Mouse (Mus musculus) left cerebral cortex, adult 11 months (tissue): ENCODE measurements around the gene Dot1l.

ENCODE experiments used
- DNase-seq: peaks from one replicate; pipeline ENCODE4 v3.0.0; 2022; ENCODE audit warnings: low spot score

Dot1l gene

GRCm38 (mm10) chr10:80754594-80755290 lies at the start of gene Dot1l:
TSS of gene Dot1l (plus strand) at chr10:80755206.
- DNase-seq, result peak; percentile 96

GRCm38 (mm10) chr10:80705479-80705878 lies 49.5 kb upstream of the Dot1l start:
- DNase-seq, result no peak

GRCm38 (mm10) chr10:80710834-80711233 lies 44.2 kb upstream of the Dot1l start:
- no peak for DNase-seq

GRCm38 (mm10) chr10:80717281-80717680 lies 37.7 kb upstream of the Dot1l start:
- no peak for DNase-seq

GRCm38 (mm10) chr10:80727369-80728127 lies 27.5 kb upstream of the Dot1l start:
- no peak for DNase-seq

GRCm38 (mm10) chr10:80732611-80733101 lies 22.4 kb upstream of the Dot1l start:
- DNase-seq, result no peak

- no peak for DNase-seq
Measured at GRCm38 (mm10) chr10:80736731-80737130, 18.3 kb upstream of the Dot1l start.

GRCm38 (mm10) chr10:80738657-80739056 lies 16.3 kb upstream of the Dot1l start:
- no peak for DNase-seq

GRCm38 (mm10) chr10:80741146-80741545 lies 13.9 kb upstream of the Dot1l start:
- DNase-seq, result no peak

GRCm38 (mm10) chr10:80741634-80742179 lies 13.3 kb upstream of the Dot1l start:
- DNase-seq, result no peak

- DNase-seq, result peak; percentile 98
Measured at GRCm38 (mm10) chr10:80742180-80742978, 12.6 kb upstream of the Dot1l start, which contains the start of gene Ap3d1. TSS of gene Ap3d1 (minus strand) at chr10:80742264.

GRCm38 (mm10) chr10:80744262-80744661 lies 10.7 kb upstream of the Dot1l start:
- no peak for DNase-seq

GRCm38 (mm10) chr10:80747410-80747809 lies 7.6 kb upstream of the Dot1l start:
- DNase-seq, result no peak

- DNase-seq, result no peak
Measured at GRCm38 (mm10) chr10:80748609-80749008, 6.4 kb upstream of the Dot1l start.

GRCm38 (mm10) chr10:80751188-80751832 lies 3.7 kb upstream of the Dot1l start:
- peak; percentile 65 for DNase-seq

GRCm38 (mm10) chr10:80752079-80752625 lies 2.9 kb upstream of the Dot1l start:
- no peak for DNase-seq

GRCm38 (mm10) chr10:80755291-80756015 lies 447 bp downstream of the Dot1l start:
- DNase-seq, result no peak

- DNase-seq, result no peak
Measured at GRCm38 (mm10) chr10:80756099-80756498, 1.1 kb downstream of the Dot1l start.

- DNase-seq, result no peak
Measured at GRCm38 (mm10) chr10:80756509-80756908, 1.5 kb downstream of the Dot1l start.

- DNase-seq, result no peak
Measured at GRCm38 (mm10) chr10:80756967-80757366, 2.0 kb downstream of the Dot1l start.

GRCm38 (mm10) chr10:80757717-80758116 lies 2.7 kb downstream of the Dot1l start:
- DNase-seq, result peak; percentile 79
